Mouse (Mus musculus) CH12.LX (cell line): ENCODE data around the gene Cog2. TPM values are rescaled to one million over a fixed set of nuclear protein-coding genes. Genes with fewer than 3 reads are reported as not detected.

Source experiments
- DNase-seq: peaks from one replicate; pipeline ENCODE4 v3.0.0-alpha.2; 2013; ENCODE audit errors: extremely low read depth
- H3K27ac ChIP-seq: 2 replicates; pipeline ENCODE4 v1.5.1; 2012; ENCODE audit warnings: low read depth, mild to moderate bottlenecking, control low read depth, moderate library complexity; ENCODE audit not compliant: insufficient read depth
- H3K27me3 ChIP-seq: replicated peaks from 2 replicates; pipeline ENCODE3; 2012; ENCODE audit warnings: inconsistent platforms
- H3K36me3 ChIP-seq, 2 experiments: replicated peaks in 1 of 2; 2 replicates each; pipeline versions ENCODE3 to v1.6.1; 2012; ENCODE audit warnings: inconsistent platforms in 1 of 2, low read length in 1 of 2, mild to moderate bottlenecking in 1 of 2, mixed read lengths in 1 of 2, moderate library complexity in 1 of 2; ENCODE audit not compliant: control insufficient read depth in 1 of 2, insufficient read depth in 1 of 2
- H3K4me1 ChIP-seq, 2 experiments: 2 replicates each; pipeline ENCODE4 v1.6.1; 2012; ENCODE audit warnings: inconsistent platforms in 1 of 2, moderate library complexity in 1 of 2; ENCODE audit not compliant: insufficient read depth in 2 of 2, control insufficient read depth in 1 of 2
- H3K4me2 ChIP-seq: 2 replicates; pipeline ENCODE4 v1.6.1; 2012; ENCODE audit warnings: low read depth, mild to moderate bottlenecking, control low read depth; ENCODE audit not compliant: poor library complexity, insufficient read depth, severe bottlenecking
- H3K4me3 ChIP-seq, 3 experiments: fragments of 150-350 bp in 1 of 3; sonication (generic) in 1 of 3; replicated peaks in 1 of 3; 2 replicates each; pipeline versions ENCODE3 to v1.5.1; 2011 to 2012; ENCODE audit warnings: low read depth in 2 of 3, low read length in 2 of 3, mild to moderate bottlenecking in 2 of 3, moderate library complexity in 2 of 3, control low read depth in 1 of 3, improper control_type of control experiment in 1 of 3, inconsistent platforms in 1 of 3, mixed read lengths in 1 of 3; ENCODE audit not compliant: poor library complexity in 1 of 3
- H3K79me2 ChIP-seq: replicated peaks from 2 replicates; pipeline ENCODE4 v1.6.1; 2012; ENCODE audit warnings: mild to moderate bottlenecking, moderate library complexity; ENCODE audit not compliant: control insufficient read depth, poor library complexity, insufficient read depth, severe bottlenecking; ENCODE audit errors: extremely low read depth
- H3K9ac ChIP-seq: 2 replicates; pipeline ENCODE4 v1.6.1; 2012; ENCODE audit warnings: low read depth, mild to moderate bottlenecking, control low read depth, moderate library complexity; ENCODE audit not compliant: insufficient read depth
- H3K9me3 ChIP-seq: replicated peaks from 2 replicates; pipeline ENCODE3; 2012; ENCODE audit warnings: low read length, inconsistent platforms, mixed read lengths
- BHLHE40 ChIP-seq: IDR thresholded peaks from 2 replicates; pipeline ENCODE4 v1.6.1; 2011; ENCODE audit warnings: mild to moderate bottlenecking, low read depth, low read length, improper control_type of control experiment
- ELF1 ChIP-seq: IDR thresholded peaks from 2 replicates; pipeline ENCODE4 v1.6.1; 2014; ENCODE audit warnings: low read depth, mild to moderate bottlenecking, inconsistent platforms, low read length, improper control_type of control experiment
- GABPA ChIP-seq: IDR thresholded peaks from 2 replicates; pipeline ENCODE4 v1.6.1; 2012; ENCODE audit warnings: low read depth, low read length, improper control_type of control experiment, inconsistent platforms; ENCODE audit not compliant: insufficient replicate concordance
- HCFC1 ChIP-seq: IDR thresholded peaks from 2 replicates; pipeline ENCODE4 v1.6.1; 2012; ENCODE audit warnings: low read depth, mild to moderate bottlenecking, inconsistent platforms, low read length, improper control_type of control experiment
- KAT2A ChIP-seq: IDR thresholded peaks from 2 replicates; pipeline ENCODE4 v1.6.1; 2012; ENCODE audit warnings: low read length, improper control_type of control experiment, inconsistent platforms; ENCODE audit not compliant: insufficient replicate concordance
- MAFK ChIP-seq: IDR thresholded peaks from 2 replicates; pipeline ENCODE4 v1.6.1; 2011; ENCODE audit warnings: low read length, improper control_type of control experiment; ENCODE audit not compliant: insufficient replicate concordance
- MXI1 ChIP-seq: IDR thresholded peaks from 2 replicates; pipeline ENCODE4 v1.6.1; 2011; ENCODE audit warnings: mild to moderate bottlenecking, low read depth, low read length, improper control_type of control experiment
- NELFE ChIP-seq: IDR thresholded peaks from 2 replicates; pipeline ENCODE4 v1.6.1; 2011; ENCODE audit warnings: low read depth, low read length, improper control_type of control experiment
- PAX5 ChIP-seq: IDR thresholded peaks from 2 replicates; pipeline ENCODE4 v1.6.1; 2012; ENCODE audit warnings: low read length, inconsistent platforms, mixed read lengths
- POLR2A ChIP-seq: IDR thresholded peaks from 2 replicates; pipeline ENCODE4 v1.6.1; 2011; ENCODE audit warnings: low read depth, mild to moderate bottlenecking, improper control_type of control experiment, low read length
- SIN3A ChIP-seq: IDR thresholded peaks from 2 replicates; pipeline ENCODE4 v1.6.1; 2012; ENCODE audit warnings: low read length, improper control_type of control experiment, inconsistent platforms
- SMC3 ChIP-seq: IDR thresholded peaks from 2 replicates; pipeline ENCODE4 v1.6.1; 2011; ENCODE audit warnings: low read depth, low read length, improper control_type of control experiment
- UBTF ChIP-seq: IDR thresholded peaks from 2 replicates; pipeline ENCODE4 v1.6.1; 2012; ENCODE audit warnings: low read depth, mild to moderate bottlenecking, inconsistent platforms, low read length, improper control_type of control experiment, moderate library complexity
- USF1 ChIP-seq: IDR thresholded peaks from 2 replicates; pipeline ENCODE4 v1.6.1; 2014; ENCODE audit warnings: low read depth, mild to moderate bottlenecking, inconsistent platforms, low read length, improper control_type of control experiment
- USF2 ChIP-seq: conservative IDR thresholded peaks from 2 replicates; pipeline ENCODE4 v1.6.1; 2011; ENCODE audit warnings: low read depth, low read length, improper control_type of control experiment
- ZNF384 ChIP-seq: IDR thresholded peaks from 2 replicates; pipeline ENCODE4 v1.6.1; 2012; ENCODE audit warnings: low read depth, low read length, improper control_type of control experiment, inconsistent platforms
- dilution Hi-C: fragments of 300-500 bp; cut with MboI; formaldehyde crosslinking; loops from 2 replicates; pipeline ENCODE4 v1.14.3; 2020; ENCODE audit warnings: low sequenced_read_pairs; ENCODE audit not compliant: extremely low pct_unique_long_range_greater_than_20kb, extremely low pct_ligation_motif_present
- in situ Hi-C: fragments of 300-500 bp; cut with MboI; formaldehyde crosslinking; loops from 3 replicates; pipeline ENCODE4 v1.14.3; 2019; ENCODE audit warnings: low sequenced_read_pairs, low pct_ligation_motif_present, low pct_unique_long_range_greater_than_20kb, mixed read lengths
- polyA plus RNA-seq: library from polyadenylated mRNA; unstranded; fragments of >175 nt; gene quantifications from 2 replicates; pipeline ENCODE4 v1.2.1, GENCODE M21; 2012; ENCODE audit warnings: low read depth; ENCODE audit not compliant: insufficient read length
- total RNA-seq, 2 experiments: library from RNA; depleted of rRNA; stranded (reverse); fragments of 300-350 nt in 1 of 2; fragments of >200 nt in 1 of 2; gene quantifications; 2 replicates each; pipeline ENCODE4 v1.2.3; 2012 to 2014

The Cog2 gene
- total and polyA plus RNA-seq, 3 experiments: 41.8 to 56.7 (median 55.5) TPM

DNA sequence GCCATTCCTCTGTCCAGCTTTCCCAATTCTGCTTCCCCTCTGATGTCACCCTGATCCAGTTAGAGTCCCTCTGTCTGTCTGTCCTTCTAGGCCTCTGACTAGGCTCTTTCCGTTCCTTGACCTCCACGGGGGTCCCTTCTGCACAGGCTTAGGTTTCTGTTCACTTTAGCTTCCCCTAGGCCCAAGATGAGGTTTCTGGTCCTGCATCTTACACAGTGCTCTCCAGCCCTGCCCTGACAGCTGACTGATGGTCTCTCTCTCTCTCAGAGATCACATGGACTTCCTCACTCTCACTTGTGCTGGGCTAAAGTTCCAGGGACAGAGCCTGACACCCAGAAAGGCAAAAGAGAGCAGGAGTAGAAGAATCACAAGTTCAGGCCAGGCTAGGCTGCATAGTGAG is 66.0 kb downstream of the Cog2 start:
- in situ Hi-C loops (loop anchor here (5.0 kb wide), 1 partner anchor 184 kb away; no protein-coding TSS in a partner anchor), dilution Hi-C loops (no loop called here)
- Histone ChIP-seq H3K27me3 (no peaks in the 10 kb centered on the region), H3K36me3 (no peaks in the 10 kb centered on the region), H3K27ac (no peak overlapping the region), H3K9ac (no peak overlapping the region), H3K4me3 (no peak overlapping the region), H3K4me1 (peaks cover 0 to 38% of the 10 kb centered on the region in 2 experiments; a peak in 2 of 4 replicates), H3K9me3 (no peaks in the 10 kb centered on the region), H3K79me2 (no peaks in the 10 kb centered on the region), H3K4me2 (no peak overlapping the region)
- DNase-seq: no peak
- TF ChIP-seq HCFC1: no peak
- no peak for TF ChIP-seq ZNF384
- TF ChIP-seq SIN3A: no peak
- TF ChIP-seq KAT2A: no peak
- TF ChIP-seq USF2: no peak
- no peak for TF ChIP-seq MXI1
- TF ChIP-seq BHLHE40: no peak
- no peak for TF ChIP-seq SMC3
- TF ChIP-seq POLR2A: no peak

DNA sequence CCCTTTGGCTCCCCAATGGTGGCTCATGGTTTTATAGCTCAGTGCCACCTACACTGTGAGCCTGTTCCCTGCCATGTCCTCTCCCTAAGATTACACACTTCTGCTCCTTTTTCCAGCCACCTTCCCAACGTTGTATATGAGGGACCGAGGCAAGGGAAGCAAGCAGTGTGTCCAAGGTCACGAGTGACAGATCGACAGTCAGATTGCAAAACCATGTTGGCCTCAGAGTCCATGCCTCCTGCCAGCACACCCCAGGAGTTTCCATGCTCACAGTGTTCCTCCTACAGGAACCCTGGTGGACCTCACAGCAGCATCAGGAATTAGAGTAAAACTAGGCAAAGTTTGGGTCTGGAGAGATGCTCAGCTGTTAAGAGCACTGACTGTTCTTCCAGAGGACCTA is 68.8 kb downstream of the Cog2 start:
- H3K4me3 ChIP-seq: no peak overlapping the region
- peaks cover 0 to 38% of the 10 kb centered on the region in 2 experiments; a peak in 2 of 4 replicates for H3K4me1 ChIP-seq
- no peaks in the 10 kb centered on the region for H3K27me3 ChIP-seq
- dilution Hi-C loops: no loop called here
- H3K9ac ChIP-seq: no peak overlapping the region
- H3K9me3 ChIP-seq: no peaks in the 10 kb centered on the region
- TF ChIP-seq MXI1 (no peak), ELF1 (no peak), GABPA (no peak), NELFE (no peak), PAX5 (no peak), MAFK (no peak), UBTF (no peak), USF1 (no peak)
- in situ Hi-C loops: loop anchor here (5.0 kb wide), 1 partner anchor 187 kb away; no protein-coding TSS in a partner anchor
- H3K27ac ChIP-seq: no peak overlapping the region
- DNase-seq: no peak
- no peak overlapping the region for H3K4me2 ChIP-seq
- H3K36me3 ChIP-seq: no peaks in the 10 kb centered on the region
- H3K79me2 ChIP-seq: no peaks in the 10 kb centered on the region

Other genes with a start within 250 kb of the Cog2 start
- 1.2 and 3.1 TPM in 2 replicates for gene Pgbd5, start 81.1 kb upstream of the Cog2 start, total RNA-seq (2012; rRNA removed)
- gene Pgbd5, start 81.1 kb upstream of the Cog2 start, total RNA-seq (2014; rRNA removed): 0.53 and 0.89 TPM in 2 replicates
- gene Pgbd5, start 81.1 kb upstream of the Cog2 start, polyA plus RNA-seq: 3.1 and 3.9 TPM in 2 replicates
- not detected in 2 replicates for gene Agt, start 48.9 kb downstream of the Cog2 start, total RNA-seq (2012; rRNA removed)
- gene Agt, start 48.9 kb downstream of the Cog2 start, total RNA-seq (2014; rRNA removed): not detected in 2 replicates
- gene Agt, start 48.9 kb downstream of the Cog2 start, polyA plus RNA-seq: not detected in 2 replicates
- not detected in 2 replicates for gene Capn9, start 55.3 kb downstream of the Cog2 start, total RNA-seq (2012; rRNA removed)
- gene Capn9, start 55.3 kb downstream of the Cog2 start, total RNA-seq (2014; rRNA removed): not detected in 2 replicates
- gene Capn9, start 55.3 kb downstream of the Cog2 start, polyA plus RNA-seq: 0.10 TPM in 1 of 2 replicates, not detected in the other
- gene 2310022B05Rik, start 142.6 kb downstream of the Cog2 start, total RNA-seq (2012; rRNA removed): 3.4 and 5.7 TPM in 2 replicates
- gene 2310022B05Rik, start 142.6 kb downstream of the Cog2 start, total RNA-seq (2014; rRNA removed): 2.2 and 3.2 TPM in 2 replicates
- 7.1 and 7.8 TPM in 2 replicates for gene 2310022B05Rik, start 142.6 kb downstream of the Cog2 start, polyA plus RNA-seq
- 33.6 and 36.6 TPM in 2 replicates for gene Ttc13, start 201.2 kb downstream of the Cog2 start, total RNA-seq (2012; rRNA removed)
- gene Ttc13, start 201.2 kb downstream of the Cog2 start, total RNA-seq (2014; rRNA removed): 33.5 and 35.8 TPM in 2 replicates
- gene Ttc13, start 201.2 kb downstream of the Cog2 start, polyA plus RNA-seq: 26.3 and 30.8 TPM in 2 replicates
- 9.7 and 11.5 TPM in 2 replicates for gene Arv1, start 201.4 kb downstream of the Cog2 start, total RNA-seq (2012; rRNA removed)
- 11.4 and 11.9 TPM in 2 replicates for gene Arv1, start 201.4 kb downstream of the Cog2 start, total RNA-seq (2014; rRNA removed)
- gene Arv1, start 201.4 kb downstream of the Cog2 start, polyA plus RNA-seq: 18.8 and 22.0 TPM in 2 replicates
- gene Fam89a, start 231.1 kb downstream of the Cog2 start, total RNA-seq (2012; rRNA removed): 4.5 and 4.8 TPM in 2 replicates
- 2.2 and 2.5 TPM in 2 replicates for gene Fam89a, start 231.1 kb downstream of the Cog2 start, total RNA-seq (2014; rRNA removed)
- 3.7 and 4.9 TPM in 2 replicates for gene Fam89a, start 231.1 kb downstream of the Cog2 start, polyA plus RNA-seq